Comparison of ENCODE assay signal across 9 mouse cellular contexts in the genomic region with DNA sequence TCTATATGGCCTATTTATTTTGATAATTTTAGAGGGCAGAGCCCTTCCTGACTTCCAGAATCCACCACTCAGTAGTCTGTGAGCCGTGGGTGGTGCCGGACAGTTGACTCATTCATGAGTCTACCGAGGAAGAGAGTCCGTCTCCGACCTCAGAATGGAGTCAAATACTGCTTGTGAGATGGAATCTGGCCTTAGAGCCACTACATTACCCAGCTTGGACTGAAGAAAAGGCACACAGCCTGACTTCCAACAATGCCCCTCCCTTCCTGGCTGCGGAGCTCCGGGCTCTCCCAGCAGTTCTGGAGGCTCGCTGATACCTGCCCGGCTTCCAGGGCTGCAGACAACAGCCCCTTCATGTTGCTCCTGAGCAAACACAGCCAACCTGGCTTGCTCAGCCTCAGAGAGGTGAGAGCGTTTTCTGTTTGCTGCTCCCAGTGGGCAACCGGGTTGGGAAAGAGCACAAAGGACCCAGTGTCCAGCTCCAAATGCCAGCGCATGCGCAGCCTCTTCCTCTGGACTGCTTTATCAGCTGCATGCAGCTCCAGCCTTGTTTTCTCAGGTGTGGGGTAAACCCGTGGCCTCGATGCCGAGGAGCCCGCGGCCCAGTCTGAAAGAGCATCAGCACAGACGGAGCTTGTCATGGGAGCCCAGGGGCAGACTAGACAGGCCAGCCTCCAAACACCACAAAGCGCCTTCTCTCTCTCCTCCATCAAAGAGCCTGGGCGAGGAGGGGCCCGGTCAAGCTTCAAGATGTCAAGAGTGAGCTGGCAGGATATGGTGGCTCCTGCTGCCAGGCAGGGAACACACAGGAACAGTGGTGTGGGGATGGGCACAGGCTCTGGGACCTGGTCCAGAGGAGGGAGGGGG. TPM values are rescaled to one million over a fixed set of nuclear protein-coding genes. Genes with fewer than 3 reads are reported as not detected.
A peak's percentile ranks its signal among the peaks of the same experiment; 100 is the strongest.
DNase-seq lines count a peak whose midpoint lies in the region; ATAC-seq and TF ChIP-seq lines count a peak whose summit lies in the region.
"Had no signal": no experiment of that assay in that cellular context is flagged by ENCODE, and none has a peak within 500 bp of the region (broad histone marks: within the 10 kb centered on the region; RNA-seq: fewer than 3 reads in every experiment).

No protein-coding gene starts in this region.

- intact Hi-C loops in left cerebral cortex, adult 2 months (cut with DNase I), result no loop called here

- TF ChIP-seq CTCF in C2C12 (IDR thresholded peaks at IDR 0.05; ENCODE audit: control insufficient read depth, insufficient read depth, insufficient read length), result no peak
- no peak; the same call in 1 of the 2 replicates for TF ChIP-seq CTCF in left cerebral cortex, adult 2 months (IDR thresholded peaks at IDR 0.05)
- peak; percentile 14 for TF ChIP-seq CTCF in stomach, postnatal 0 days (IDR thresholded peaks at IDR 0.05; ENCODE audit: low read depth)

- peak; percentile 60 for ATAC-seq in intestine, embryonic 15.5 days
- ATAC-seq in stomach, postnatal 0 days (ENCODE audit: low FRiP score, low TSS enrichment), result peak; percentile 86

- peak; percentile 75 for DNase-seq in cerebellum, adult 9-10 months
- DNase-seq in frontal cortex, postnatal 36 days (ENCODE audit: low spot score in 2 of 2), result peak; percentile 31 to 54
- DNase-seq in left cerebral cortex, adult 2 months (ENCODE audit: extremely low spot score in 1 of 2, low spot score in 2 of 2), result peak; percentile 31 to 41
- DNase-seq in lung, postnatal 25 days (ENCODE audit: low spot score), result peak; percentile 14
- peak; percentile 89 for DNase-seq in stomach, postnatal 0 days (ENCODE audit: low spot score)
- DNase-seq in thymus, postnatal 4 days, result no peak

- H3ac ChIP-seq in C2C12 (ENCODE audit: control insufficient read depth, insufficient read length, low read depth), result peak overlapping the region; percentile 5

- no peaks in the 10 kb centered on the region for H3K79me2 ChIP-seq in C2C12 (ENCODE audit: control insufficient read depth, insufficient read depth)

- H3K79me3 ChIP-seq in C2C12 (ENCODE audit: low read depth), result no peaks in the 10 kb centered on the region

- peak overlapping the region; percentile 3; the same call in 1 of the 2 replicates for H3K27ac ChIP-seq in intestine, embryonic 15.5 days
- peak overlapping the region; percentile 80 for H3K27ac ChIP-seq in left cerebral cortex, adult 2 months
- H3K27ac ChIP-seq in stomach, postnatal 0 days (replicated peaks), result peak overlapping the region; percentile 59; the same call in 1 of the 2 replicates

- H3K4me1 ChIP-seq in intestine, embryonic 15.5 days (replicated peaks), result peaks cover 20% of the 10 kb centered on the region
- H3K4me1 ChIP-seq in stomach, postnatal 0 days (replicated peaks; ENCODE audit: control insufficient read depth, insufficient read depth), result 0 out of 2 replicates have a peak, but pooled peaks cover 9% of the 10 kb centered on the region

- H3K4me2 ChIP-seq in intestine, embryonic 15.5 days (replicated peaks), result peak overlapping the region; percentile 63
- H3K4me2 ChIP-seq in stomach, postnatal 0 days (replicated peaks; ENCODE audit: low read depth), result peak overlapping the region; percentile 47

- TF ChIP-seq EP300 in stomach, postnatal 0 days (optimal IDR thresholded peaks at IDR 0.05), result no peak

- H3K27me3 ChIP-seq in C2C12 (ENCODE audit: control insufficient read depth, insufficient read depth, insufficient read length), result no peaks in the 10 kb centered on the region
- H3K27me3 ChIP-seq in intestine, embryonic 15.5 days (replicated peaks), result no peaks in the 10 kb centered on the region
- no peaks in the 10 kb centered on the region for H3K27me3 ChIP-seq in stomach, postnatal 0 days (ENCODE audit: control insufficient read depth, insufficient read depth, low read length)
- H3K27me3 ChIP-seq: Patski had no signal

- WGBS in intestine, embryonic 15.5 days, result 53% methylated on average over 22 of the region's 22 CpGs
- 35% methylated on average over 22 of the region's 22 CpGs for WGBS in stomach, postnatal 0 days

- H3K36me3 ChIP-seq in C2C12 (ENCODE audit: control insufficient read depth, insufficient read depth), result no peaks in the 10 kb centered on the region
- H3K36me3 ChIP-seq in intestine, embryonic 15.5 days, result no peaks in the 10 kb centered on the region
- no peaks in the 10 kb centered on the region for H3K36me3 ChIP-seq in stomach, postnatal 0 days (ENCODE audit: control insufficient read depth, insufficient read depth, low read length)

- no peak overlapping the region for H3K4me3 ChIP-seq in C2C12 (ENCODE audit: insufficient read depth, poor library complexity, severe bottlenecking)
- peak overlapping the region; percentile 23 for H3K4me3 ChIP-seq in intestine, embryonic 15.5 days (replicated peaks)
- H3K4me3 ChIP-seq in left cerebral cortex, adult 2 months, result peak overlapping the region; percentile 13; the same call in 1 of the 2 replicates
- 0 out of 2 replicates have a peak overlapping the region, but pooled peaks have one; percentile 1 for H3K4me3 ChIP-seq in stomach, postnatal 0 days (ENCODE audit: low read depth, low read length)

- no peaks in the 10 kb centered on the region for H3K9me3 ChIP-seq in intestine, embryonic 15.5 days
- no peaks in the 10 kb centered on the region for H3K9me3 ChIP-seq in stomach, postnatal 0 days (ENCODE audit: control insufficient read depth, low read length)

- H3K9ac ChIP-seq in intestine, embryonic 15.5 days, result peak overlapping the region; percentile 37
- H3K9ac ChIP-seq in stomach, postnatal 0 days (ENCODE audit: low read length), result peak overlapping the region; percentile 27; the same call in 1 of the 2 replicates

TF ChIP-seq in C2C12, 6 proteins besides CTCF, POLR2A, EP300 and RAD21:
- TF ChIP-seq USF1 (IDR thresholded peaks at IDR 0.05; ENCODE audit: low read depth) (no peak), FOSL1 (IDR thresholded peaks at IDR 0.05; ENCODE audit: insufficient read depth, low read length, poor library complexity, severe bottlenecking) (no peak), MAX (IDR thresholded peaks at IDR 0.05) (no peak), CEBPB (IDR thresholded peaks at IDR 0.05; ENCODE audit: low read depth) (no peak), MYOG (IDR thresholded peaks at IDR 0.05; ENCODE audit: control insufficient read depth, extremely low read depth, insufficient read length) (no peak), MYOD1 (IDR thresholded peaks at IDR 0.05; ENCODE audit: control insufficient read depth, insufficient read length, low read depth) (no peak)

RNA-seq across cellular contexts. Expression of a gene that starts 39.0 kb away (rescaled TPM):
- 0.19 TPM for polyA plus RNA-seq in C2C12 (2012; fragmentation: generic; extraction: Trizol)
- polyA plus RNA-seq in intestine, embryonic 15.5 days (2015; fragmentation: Nextera tagmentation; extraction: Ambion mirVana), result 2.0 and 2.2 TPM in 2 replicates
- total RNA-seq in left cerebral cortex, adult 2 months (2021), result 1 to 10 TPM in 1 of 2 experiments, not detected in 1; 1.0 TPM
- polyA plus RNA-seq in stomach, postnatal 0 days (2015; fragmentation: Nextera tagmentation; extraction: Ambion mirVana), result 1.8 and 2.3 TPM in 2 replicates

Comparison
In these comparisons a context has a peak if more than half of its experiments do, and no peak if none do; other contexts are left out.
1. H3K27ac ChIP-seq: peak in every context shown above with its lines; median percentile 80 in left cerebral cortex, adult 2 months; 59 in stomach, postnatal 0 days; 3 in intestine, embryonic 15.5 days.